Mouse (Mus musculus) effector memory CD4-positive, alpha-beta T cell, adult 7 months (primary cell): ENCODE results near the gene Abhd5. TPM values are rescaled to one million over a fixed set of nuclear protein-coding genes. Genes with fewer than 3 reads are reported as not detected.

Experiments
- polyA plus RNA-seq: library from polyadenylated mRNA; unstranded; fragments of 100-300 nt; shearing (Covaris generic); gene quantifications from one replicate; pipeline ENCODE4 v1.2.1, GENCODE M21; 2017

The Abhd5 gene
- 21.0 TPM for polyA plus RNA-seq

DNA sequence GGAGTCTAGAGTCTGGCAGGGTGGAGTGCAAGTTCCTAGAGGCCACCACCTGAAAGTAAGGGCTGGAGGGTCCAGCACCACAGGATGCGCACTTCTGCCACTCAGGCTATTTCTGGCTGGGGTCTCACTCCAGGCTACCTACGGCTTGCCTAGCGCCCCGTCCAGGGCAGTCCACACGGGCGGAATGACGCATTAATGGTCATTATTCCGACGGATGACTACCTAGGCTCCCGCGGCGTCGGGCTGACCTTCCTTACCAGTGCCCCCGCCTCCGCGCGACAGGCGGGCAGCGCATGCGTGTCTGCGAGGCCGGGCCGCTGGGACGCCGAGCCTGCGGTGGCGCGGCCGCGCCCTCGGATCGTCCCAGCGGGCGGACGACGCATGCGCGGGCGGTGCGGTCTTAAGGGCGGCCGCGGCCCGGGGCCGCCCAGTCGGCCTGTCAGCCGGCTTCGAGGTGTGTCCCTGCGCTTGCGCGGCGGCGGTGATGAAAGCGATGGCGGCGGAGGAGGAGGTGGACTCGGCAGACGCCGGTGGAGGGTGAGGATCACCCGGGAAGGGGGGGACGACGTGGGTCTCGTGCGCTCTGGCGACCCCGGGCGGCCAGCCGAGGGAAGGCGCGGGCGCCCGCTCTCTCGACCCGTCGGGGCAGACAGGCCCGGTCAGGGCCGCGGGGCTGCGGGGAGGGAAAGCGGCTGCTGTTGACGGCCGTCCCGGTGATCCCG is at the start of gene Abhd5:
Gene Abhd5 (plus strand): TSS at position 306 of the 722 bp plus-strand sequence.

Other genes starting within 250 kb of the Abhd5 start
- gene Snrk, start 234.3 kb upstream of the Abhd5 start, polyA plus RNA-seq, result 86.2 TPM
- gene Ano10, start 57.2 kb upstream of the Abhd5 start, polyA plus RNA-seq, result 43.7 TPM